Mouse (Mus musculus) hindbrain, embryonic 10.5 days (tissue): ENCODE measurements around the gene Eif3k. TPM values are rescaled to one million over a fixed set of nuclear protein-coding genes. Genes with fewer than 3 reads are reported as not detected.
A peak's percentile ranks its signal among the peaks of the same experiment; 100 is the strongest.
"Not testable (repeated sequence)": the region's sequence is repeated elsewhere in the genome, so short reads cannot be mapped to it uniquely, and the experiment has no call there.

Experiments used
- DNase-seq: peaks from one replicate; pipeline ENCODE4 v3.0.0-alpha.2; 2017; ENCODE audit warnings: low spot score
- H3K27ac ChIP-seq: fragments of 300-500 bp; sonication (generic); 2 replicates; pipeline ENCODE4 v1.5.1; 2016; ENCODE audit warnings: mild to moderate bottlenecking, moderate library complexity
- H3K27me3 ChIP-seq: fragments of 300-500 bp; sonication (generic); 2 replicates; pipeline ENCODE4 v1.6.1; 2016; ENCODE audit warnings: mild to moderate bottlenecking; ENCODE audit not compliant: poor library complexity, insufficient read depth, severe bottlenecking
- H3K36me3 ChIP-seq: fragments of 300-500 bp; sonication (generic); 2 replicates; pipeline ENCODE4 v1.6.1; 2016; ENCODE audit warnings: mild to moderate bottlenecking, moderate library complexity
- H3K4me1 ChIP-seq: fragments of 300-500 bp; sonication (generic); replicated peaks from 2 replicates; pipeline ENCODE4 v1.6.1; 2016; ENCODE audit warnings: mild to moderate bottlenecking
- H3K4me3 ChIP-seq: fragments of 300-500 bp; sonication (generic); 2 replicates; pipeline ENCODE4 v1.5.1; 2016; ENCODE audit warnings: mild to moderate bottlenecking, moderate library complexity
- H3K9me3 ChIP-seq: fragments of 300-500 bp; sonication (generic); 2 replicates; pipeline ENCODE4 v1.6.1; 2016; ENCODE audit warnings: mild to moderate bottlenecking, moderate library complexity
- WGBS: fragments of 180-500 bp; shearing (Covaris S2); methylation state at CpG from one replicate; pipeline ENCODE4 v1.1.7; 2016; 5-methylcytosine and 5-hydroxymethylcytosine counted together
- polyA plus RNA-seq: library from polyadenylated mRNA; unstranded; fragments of >200 nt; fragmentation: Nextera tagmentation; extraction: Ambion mirVana; gene quantifications from 2 replicates; pipeline ENCODE4 v1.2.1, GENCODE M21; 2016

Gene Eif3k
- polyA plus RNA-seq, 1 experiment from 2014 or later = 432 TPM

- H3K36me3 ChIP-seq = peaks cover 27% of the 10 kb centered on the region
- no peak for DNase-seq
- H3K27me3 ChIP-seq = no peaks in the 10 kb centered on the region
Observed at GRCm38 (mm10) chr7:28982274-28983013, 780 bp upstream of the Eif3k start.

DNA sequence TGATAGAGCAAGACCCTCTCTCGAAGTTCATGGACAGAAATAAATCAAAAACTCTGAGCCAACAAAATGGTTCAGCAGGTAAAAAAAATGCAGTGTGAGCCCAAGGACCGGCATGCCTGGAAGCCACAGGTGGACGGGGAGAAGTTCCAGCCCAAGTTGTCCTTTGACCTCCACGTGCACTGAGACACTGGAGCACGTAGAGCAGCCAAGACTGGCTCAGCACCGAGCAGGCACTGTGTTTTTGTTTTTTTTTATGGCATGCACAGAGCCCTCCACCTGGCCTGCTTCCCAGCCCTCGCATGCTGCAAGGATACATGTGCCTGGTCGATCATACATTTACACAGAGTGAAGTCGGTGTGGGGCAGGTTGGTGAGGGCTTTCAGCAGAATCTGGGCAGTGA lies 4.1 kb downstream of the Eif3k start:
- DNase-seq = no peak
- H3K36me3 ChIP-seq = peaks cover 71% of the 10 kb centered on the region
- H3K4me1 ChIP-seq = peaks cover 14% of the 10 kb centered on the region
- no peaks in the 10 kb centered on the region for H3K27me3 ChIP-seq
- H3K27ac ChIP-seq = no peak overlapping the region
- H3K4me3 ChIP-seq = no peak overlapping the region
- 92% methylated on average over 9 of the region's 9 CpGs for WGBS
- H3K9me3 ChIP-seq = no peaks in the 10 kb centered on the region

More at GRCm38 (mm10) chr7:28982274-28983013, 780 bp upstream of the Eif3k start:
- Histone ChIP-seq H3K4me3 (peak overlapping the region; percentile 70), H3K9me3 (no peaks in the 10 kb centered on the region), H3K4me1 (peaks cover 26% of the 10 kb centered on the region), H3K27ac (peak overlapping the region; percentile 85)
- WGBS = 15% methylated on average over 19 of the region's 19 CpGs

DNA sequence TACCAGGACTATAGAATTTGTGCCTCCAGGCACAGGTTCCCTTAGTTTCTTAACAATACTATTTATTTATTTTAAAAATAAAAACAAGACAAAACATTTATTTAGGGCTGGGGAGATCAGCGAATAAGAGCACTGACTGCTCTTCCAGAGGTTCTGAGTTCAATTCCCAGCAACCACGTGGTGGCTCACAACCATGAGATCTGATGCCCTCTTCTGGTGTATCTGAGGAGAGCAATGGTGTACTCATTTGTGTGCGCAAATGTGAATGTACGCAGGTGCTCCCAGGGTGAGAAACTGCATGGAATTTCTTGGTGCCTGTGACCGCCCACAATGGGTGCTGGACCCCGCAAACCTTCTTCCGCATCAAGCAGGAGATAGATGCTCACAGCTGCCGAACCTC lies 8.6 kb downstream of the Eif3k start:
- Histone ChIP-seq H3K4me3 (no peak overlapping the region), H3K27me3 (no peaks in the 10 kb centered on the region), H3K4me1 (peaks cover 5% of the 10 kb centered on the region; the same call in 1 of the 2 replicates), H3K27ac (no peak overlapping the region), H3K9me3 (no peaks in the 10 kb centered on the region), H3K36me3 (peaks cover 85% of the 10 kb centered on the region)
- WGBS = 84% methylated on average over 8 of the region's 8 CpGs
- DNase-seq = no peak

DNA sequence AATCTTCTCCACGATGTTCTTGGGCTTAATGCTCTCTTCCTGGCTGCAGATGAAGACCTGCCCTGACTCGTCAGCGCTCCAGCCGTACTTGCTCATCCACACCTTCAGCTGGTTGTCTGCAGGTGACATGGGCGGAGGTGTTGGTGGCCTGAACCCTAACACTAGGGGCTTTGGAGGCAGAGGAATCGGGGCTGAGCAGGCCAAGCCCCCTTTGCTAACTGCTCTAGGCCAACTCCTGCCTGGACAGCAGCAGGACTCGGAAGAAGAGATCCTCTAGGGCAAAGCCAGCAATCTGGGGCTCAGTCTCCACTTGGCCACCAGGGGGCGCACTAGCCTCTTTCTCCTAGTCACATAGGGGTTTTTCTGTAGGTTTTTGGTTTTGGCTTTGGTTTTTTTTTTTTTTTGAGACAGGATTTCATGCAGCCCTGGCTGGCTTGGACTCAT lies 9.1 kb downstream of the Eif3k start:
- no peak overlapping the region for H3K27ac ChIP-seq
- peaks cover 5% of the 10 kb centered on the region; the same call in 1 of the 2 replicates for H3K4me1 ChIP-seq
- H3K9me3 ChIP-seq = no peaks in the 10 kb centered on the region
- H3K4me3 ChIP-seq = no peak overlapping the region
- WGBS = 73% methylated on average over 8 of the region's 8 CpGs
- H3K27me3 ChIP-seq = no peaks in the 10 kb centered on the region
- peaks cover 80% of the 10 kb centered on the region for H3K36me3 ChIP-seq
- DNase-seq = peak; percentile 76

- Histone ChIP-seq H3K27me3 (no peaks in the 10 kb centered on the region), H3K4me3 (no peak overlapping the region), H3K36me3 (peaks cover 72% of the 10 kb centered on the region), H3K4me1 (peaks cover 5% of the 10 kb centered on the region; the same call in 1 of the 2 replicates), H3K9me3 (no peaks in the 10 kb centered on the region), H3K27ac (no peak overlapping the region)
- DNase-seq = no peak
- 87% methylated on average over 6 of the region's 6 CpGs for WGBS
Observed at GRCm38 (mm10) chr7:28971770-28972269, 9.8 kb downstream of the Eif3k start.

GRCm38 (mm10) chr7:28971029-28971428 lies 10.6 kb downstream of the Eif3k start:
- Histone ChIP-seq H3K4me1 (peaks cover 5% of the 10 kb centered on the region; the same call in 1 of the 2 replicates), H3K27ac (no peak overlapping the region), H3K4me3 (no peak overlapping the region), H3K27me3 (no peaks in the 10 kb centered on the region), H3K36me3 (peaks cover 65% of the 10 kb centered on the region), H3K9me3 (no peaks in the 10 kb centered on the region)
- DNase-seq = no peak
- 93% methylated on average over 7 of the region's 7 CpGs for WGBS

GRCm38 (mm10) chr7:28969672-28970394 lies 11.8 kb downstream of the Eif3k start:
- 83% methylated on average over 12 of the region's 12 CpGs for WGBS
- H3K27ac ChIP-seq = no peak overlapping the region
- H3K36me3 ChIP-seq = peaks cover 56% of the 10 kb centered on the region
- no peaks in the 10 kb centered on the region for H3K27me3 ChIP-seq
- H3K4me3 ChIP-seq = no peak overlapping the region
- no peaks in the 10 kb centered on the region for H3K9me3 ChIP-seq
- H3K4me1 ChIP-seq = peaks cover 5% of the 10 kb centered on the region; the same call in 1 of the 2 replicates
- DNase-seq = no peak

- H3K27ac ChIP-seq = no peak overlapping the region
- peaks cover 5% of the 10 kb centered on the region; the same call in 1 of the 2 replicates for H3K4me1 ChIP-seq
- no peak overlapping the region for H3K4me3 ChIP-seq
- H3K36me3 ChIP-seq = peaks cover 50% of the 10 kb centered on the region
- WGBS = 90% methylated on average over 1 of the region's 1 CpGs
- DNase-seq = no peak
- H3K27me3 ChIP-seq = no peaks in the 10 kb centered on the region
- no peaks in the 10 kb centered on the region for H3K9me3 ChIP-seq
Observed at GRCm38 (mm10) chr7:28969271-28969670, 12.4 kb downstream of the Eif3k start.

DNA sequence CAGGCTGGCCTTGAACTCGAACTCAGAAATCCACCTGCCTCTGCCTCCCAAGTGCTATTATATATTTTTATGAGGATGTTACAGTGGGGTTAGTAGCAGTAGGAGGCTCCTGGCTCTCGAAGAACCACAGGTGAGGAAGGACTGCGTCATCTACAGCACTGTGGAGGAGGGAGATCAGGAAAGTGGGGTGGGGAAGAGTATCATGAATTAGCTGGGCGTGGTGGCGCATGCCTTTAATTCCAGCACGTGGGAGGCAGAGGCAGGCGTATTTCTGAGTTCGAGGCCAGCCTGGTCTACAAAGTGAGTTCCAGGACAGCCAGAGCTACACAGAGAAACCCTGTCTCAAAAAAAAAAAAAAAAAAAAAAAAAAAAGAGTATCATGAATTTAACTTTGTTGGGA lies 13.5 kb downstream of the Eif3k start:
- 94% methylated on average over 8 of the region's 8 CpGs for WGBS
- H3K36me3 ChIP-seq = peaks cover 39% of the 10 kb centered on the region
- not testable (repeated sequence) for DNase-seq, H3K9me3 ChIP-seq, H3K4me3 ChIP-seq, H3K27me3 ChIP-seq, H3K27ac ChIP-seq, H3K4me1 ChIP-seq

DNA sequence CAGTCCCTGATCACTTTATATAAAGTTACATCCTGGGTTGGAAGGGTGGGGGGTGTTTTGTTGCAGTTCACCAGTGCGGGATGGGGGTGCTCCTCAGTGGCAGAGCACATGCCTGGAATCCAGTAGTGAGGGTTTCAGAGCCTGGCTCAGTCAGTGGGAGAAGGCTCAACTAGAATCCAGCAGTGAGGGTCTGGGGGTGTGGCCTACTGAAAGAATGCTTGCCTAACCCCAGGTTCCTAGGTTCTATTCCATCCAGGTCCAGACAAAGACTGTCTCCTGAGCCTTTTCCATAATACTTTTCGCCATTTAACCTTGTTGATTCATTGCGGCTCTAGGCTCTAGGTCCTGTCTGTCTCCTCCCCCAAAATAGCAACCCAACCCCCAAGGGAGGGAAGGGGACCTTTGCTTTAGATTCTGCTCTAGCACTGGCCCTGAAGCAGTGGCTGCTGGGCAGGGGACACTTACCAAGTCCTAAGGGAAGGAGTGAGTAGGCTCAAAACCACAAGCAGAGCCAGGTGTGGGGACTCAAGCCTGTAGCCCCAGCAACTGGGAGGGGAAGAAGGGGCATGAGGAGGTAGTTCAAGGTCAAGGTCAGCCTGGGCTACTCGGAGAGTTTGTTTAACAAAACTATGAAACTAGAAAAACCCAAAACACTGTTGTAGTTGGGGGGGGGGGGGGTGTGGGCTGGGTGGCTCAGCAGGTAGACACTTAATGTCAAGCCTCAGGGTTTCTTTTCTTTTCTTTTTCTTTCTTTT lies 14.7 kb downstream of the Eif3k start:
- Histone ChIP-seq H3K4me3 (no peak overlapping the region), H3K9me3 (no peaks in the 10 kb centered on the region), H3K27me3 (no peaks in the 10 kb centered on the region), H3K27ac (no peak overlapping the region), H3K36me3 (peaks cover 28% of the 10 kb centered on the region), H3K4me1 (peaks cover 17% of the 10 kb centered on the region)
- no peak for DNase-seq
- 73% methylated on average over 4 of the region's 4 CpGs for WGBS

GRCm38 (mm10) chr7:28966181-28966580 lies 15.5 kb downstream of the Eif3k start:
- Histone ChIP-seq H3K27ac (no peak overlapping the region), H3K9me3 (no peaks in the 10 kb centered on the region), H3K36me3 (peaks cover 21% of the 10 kb centered on the region), H3K4me1 (peaks cover 20% of the 10 kb centered on the region), H3K27me3 (no peaks in the 10 kb centered on the region), H3K4me3 (no peak overlapping the region)
- no peak for DNase-seq
- WGBS = 86% methylated on average over 4 of the region's 5 CpGs

DNA sequence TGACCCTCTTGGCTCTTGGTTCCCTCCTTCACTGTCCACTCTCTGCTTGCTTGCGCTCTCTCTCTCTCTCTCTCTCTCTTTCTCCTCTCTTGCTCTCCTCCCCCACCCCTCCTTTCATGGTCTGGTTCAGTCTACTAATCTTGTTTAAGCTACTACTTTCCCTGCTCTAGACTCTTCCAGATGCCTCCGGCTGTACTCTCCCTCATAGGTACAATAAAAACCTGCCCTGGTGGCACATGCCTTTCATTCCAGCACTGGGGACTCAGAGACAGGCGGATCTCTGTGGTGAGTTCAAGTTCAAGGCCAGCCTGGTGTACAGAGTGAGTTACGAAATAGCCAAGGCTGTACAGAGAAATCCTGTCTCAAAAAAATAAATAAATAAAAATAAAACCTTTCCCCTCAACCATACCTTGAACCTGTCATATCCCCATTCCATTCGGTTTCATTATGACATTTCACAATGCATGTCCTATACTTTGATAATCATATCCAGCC lies 16.3 kb downstream of the Eif3k start:
- Histone ChIP-seq H3K4me3 (no peak overlapping the region), H3K9me3 (no peaks in the 10 kb centered on the region), H3K27me3 (no peaks in the 10 kb centered on the region), H3K36me3 (peaks cover 13% of the 10 kb centered on the region), H3K27ac (no peak overlapping the region), H3K4me1 (peaks cover 28% of the 10 kb centered on the region)
- DNase-seq = no peak
- WGBS = 85% methylated on average over 5 of the region's 5 CpGs
